Mouse (Mus musculus) neural tube, embryonic 10.5 days (tissue): ENCODE measurements around the gene Pax6.

ENCODE experiments used
- DNase-seq: peaks from one replicate; pipeline ENCODE4 v3.0.0-alpha.2; 2017; ENCODE audit warnings: low spot score; ENCODE audit errors: extremely low spot score

The Pax6 gene

GRCm38 (mm10) chr2:105715409-105716115, 46.9 kb downstream of the Pax6 start:
- DNase-seq, result no peak

- no peak for DNase-seq
Measured at GRCm38 (mm10) chr2:105726657-105727056, 58.0 kb downstream of the Pax6 start.

GRCm38 (mm10) chr2:105730704-105731103, 62.0 kb downstream of the Pax6 start:
- no peak for DNase-seq

GRCm38 (mm10) chr2:105736166-105736565, 67.5 kb downstream of the Pax6 start:
- no peak for DNase-seq

GRCm38 (mm10) chr2:105746896-105747295, 78.2 kb downstream of the Pax6 start:
- no peak for DNase-seq
